8 mouse cellular contexts compared by ENCODE assay signal in genomic region chr5:5265401-5265841, GRCm38 (mm10).
DNase-seq lines count a peak whose midpoint lies in the region; ATAC-seq and TF ChIP-seq lines count a peak whose summit lies in the region.
"Had no signal": no experiment of that assay in that cellular context is flagged by ENCODE, and none has a peak within 500 bp of the region (broad histone marks: within the 10 kb centered on the region; RNA-seq: fewer than 3 reads in every experiment).

No protein-coding gene starts in this region.

- ATAC-seq in intestine, embryonic 14.5 days (replicated peaks; ENCODE audit: low FRiP score, low TSS enrichment, low read depth): no peak
- ATAC-seq in intestine, embryonic 15.5 days: no peak
- ATAC-seq in neural tube, embryonic 15.5 days (ENCODE audit: low FRiP score): peak; percentile 53

- H3K27ac ChIP-seq in intestine, embryonic 14.5 days (ENCODE audit: low read depth): no peak overlapping the region
- no peak overlapping the region for H3K27ac ChIP-seq in intestine, embryonic 15.5 days
- 0 out of 2 replicates have a peak overlapping the region, but pooled peaks have one; percentile 19 for H3K27ac ChIP-seq in embryonic fibroblast, embryonic 13.5 days (ENCODE audit: insufficient read depth, low read length)
- peak overlapping the region; percentile 80 for H3K27ac ChIP-seq in neural tube, embryonic 15.5 days (replicated peaks)

- no peak overlapping the region for H3K9ac ChIP-seq in intestine, embryonic 14.5 days (ENCODE audit: low read length)
- H3K9ac ChIP-seq in intestine, embryonic 15.5 days: no peak overlapping the region
- peak overlapping the region; percentile 36 for H3K9ac ChIP-seq in neural tube, embryonic 15.5 days (replicated peaks)
- H3K9ac ChIP-seq: lung, embryonic 14.5 days had no signal

- no peak overlapping the region for H3K4me3 ChIP-seq in intestine, embryonic 14.5 days (ENCODE audit: low read depth, low read length)
- no peak overlapping the region for H3K4me3 ChIP-seq in intestine, embryonic 15.5 days (replicated peaks)
- no peak overlapping the region for H3K4me3 ChIP-seq in embryonic fibroblast, embryonic 13.5 days (ENCODE audit: insufficient read depth, low read length)
- peak overlapping the region; percentile 40 for H3K4me3 ChIP-seq in neural tube, embryonic 15.5 days (replicated peaks)

- TF ChIP-seq CTCF in embryonic fibroblast, embryonic 13.5 days (IDR thresholded peaks at IDR 0.05; ENCODE audit: borderline replicate concordance, insufficient read depth, low read length): no peak

- WGBS in intestine, embryonic 14.5 days: 18% methylated on average over 8 of the region's 8 CpGs
- 22% methylated on average over 8 of the region's 8 CpGs for WGBS in intestine, embryonic 15.5 days
- WGBS in neural tube, embryonic 15.5 days: 13% methylated on average over 8 of the region's 8 CpGs

- H3K9me3 ChIP-seq in intestine, embryonic 14.5 days (ENCODE audit: control insufficient read depth, low read length): no peaks in the 10 kb centered on the region
- no peaks in the 10 kb centered on the region for H3K9me3 ChIP-seq in intestine, embryonic 15.5 days
- H3K9me3 ChIP-seq in neural tube, embryonic 15.5 days (replicated peaks): no peaks in the 10 kb centered on the region

- no peak for DNase-seq in intestine, embryonic 14.5 days (ENCODE audit: low spot score)
- peak; percentile 36 to 70 for DNase-seq in layer of hippocampus, adult 18-20 months (ENCODE audit: low spot score in 2 of 2)
- DNase-seq in kidney, adult 9 months: no peak
- no peak for DNase-seq in c-Kit-positive CD71-positive TER-119-positive erythroid progenitor cells, embryonic 14.5 days (ENCODE audit: low spot score)
- DNase-seq: lung, embryonic 14.5 days had no signal

- TF ChIP-seq POLR2A in embryonic fibroblast, embryonic 13.5 days (IDR thresholded peaks at IDR 0.05; ENCODE audit: low read depth, low read length): no peak

- H3K4me1 ChIP-seq in intestine, embryonic 14.5 days (replicated peaks; ENCODE audit: control insufficient read depth, insufficient read depth, low read length): peaks cover 34% of the 10 kb centered on the region
- peaks cover 12% of the 10 kb centered on the region for H3K4me1 ChIP-seq in intestine, embryonic 15.5 days (replicated peaks)
- H3K4me1 ChIP-seq in embryonic fibroblast, embryonic 13.5 days (ENCODE audit: control insufficient read depth, insufficient read depth, low read length): peaks cover 6% of the 10 kb centered on the region
- H3K4me1 ChIP-seq in neural tube, embryonic 15.5 days: peaks cover 20% of the 10 kb centered on the region

- no peaks in the 10 kb centered on the region for H3K27me3 ChIP-seq in intestine, embryonic 14.5 days (replicated peaks; ENCODE audit: control insufficient read depth, insufficient read depth, low read length)
- H3K27me3 ChIP-seq in intestine, embryonic 15.5 days (replicated peaks): no peaks in the 10 kb centered on the region
- no peaks in the 10 kb centered on the region for H3K27me3 ChIP-seq in neural tube, embryonic 15.5 days (replicated peaks)

- peak overlapping the region; percentile 26 for H3K4me2 ChIP-seq in intestine, embryonic 14.5 days (ENCODE audit: low read length)
- no peak overlapping the region; the same call in 1 of the 2 replicates for H3K4me2 ChIP-seq in intestine, embryonic 15.5 days (replicated peaks)
- H3K4me2 ChIP-seq in neural tube, embryonic 15.5 days: peak overlapping the region; percentile 57
- H3K4me2 ChIP-seq: lung, embryonic 14.5 days had no signal

- no peaks in the 10 kb centered on the region for H3K36me3 ChIP-seq in intestine, embryonic 14.5 days (ENCODE audit: control insufficient read depth, insufficient read depth, low read length)
- H3K36me3 ChIP-seq in intestine, embryonic 15.5 days: no peaks in the 10 kb centered on the region
- no peaks in the 10 kb centered on the region for H3K36me3 ChIP-seq in neural tube, embryonic 15.5 days

Comparison
In these comparisons a context has a peak if more than half of its experiments do, and no peak if none do; other contexts are left out.
1. DNase-seq: peak in layer of hippocampus, adult 18-20 months (2 of 2); none in intestine, embryonic 14.5 days (single experiment), kidney, adult 9 months (single experiment) and c-Kit-positive CD71-positive TER-119-positive erythroid progenitor cells, embryonic 14.5 days (single experiment).
2. H3K27ac ChIP-seq: peak in embryonic fibroblast, embryonic 13.5 days (single experiment) and neural tube, embryonic 15.5 days (single experiment); none in intestine, embryonic 14.5 days (single experiment) and intestine, embryonic 15.5 days (single experiment).